Mouse (Mus musculus) liver, embryonic 14.5 days (tissue): ENCODE measurements around the gene Clrn2. TPM values are rescaled to one million over a fixed set of nuclear protein-coding genes. Genes with fewer than 3 reads are reported as not detected.

Experiments
- ATAC-seq: fragments of 200-750 bp; cut with Nextera tagmentation; 2 replicates; pipeline ENCODE4 v1.8.0; 2017; ENCODE audit warnings: moderate number of reproducible peaks, mild to moderate bottlenecking, moderate library complexity; ENCODE audit not compliant: insufficient read depth
- DNase-seq, 3 experiments: peaks; one replicate each; pipeline ENCODE4 v3.0.0-alpha.2; 2012 to 2013; ENCODE audit warnings: low read depth in 3 of 3, low spot score in 3 of 3
- H3K27ac ChIP-seq: fragments of 300-500 bp; sonication (generic); 2 replicates; pipeline ENCODE4 v1.5.1; 2014; ENCODE audit warnings: moderate library complexity, mild to moderate bottlenecking, control low read depth, inconsistent platforms
- H3K27me3 ChIP-seq: fragments of 300-500 bp; sonication (generic); 2 replicates; pipeline ENCODE4 v1.6.1; 2014; ENCODE audit warnings: mild to moderate bottlenecking, low read length, moderate library complexity; ENCODE audit not compliant: control insufficient read depth, insufficient read depth
- H3K36me3 ChIP-seq: fragments of 300-500 bp; sonication (generic); replicated peaks from 2 replicates; pipeline ENCODE4 v1.6.1; 2014; ENCODE audit warnings: low read depth; ENCODE audit not compliant: control insufficient read depth, insufficient read depth
- H3K4me1 ChIP-seq, 2 experiments: fragments of 200-500 bp in 1 of 2; fragments of 300-500 bp in 1 of 2; sonication (generic) in 1 of 2; replicated peaks; 2 replicates each; pipeline ENCODE4 v1.6.1; 2012 to 2014; ENCODE audit warnings: antibody characterized with exemption in 1 of 2, inconsistent platforms in 1 of 2, low read length in 1 of 2; ENCODE audit not compliant: control insufficient read depth in 2 of 2, insufficient read depth in 2 of 2
- H3K4me2 ChIP-seq: fragments of 300-500 bp; sonication (generic); 2 replicates; pipeline ENCODE4 v1.6.1; 2014; ENCODE audit warnings: low read depth, mild to moderate bottlenecking, control low read depth, moderate library complexity
- H3K4me3 ChIP-seq, 2 experiments: fragments of 200-500 bp in 1 of 2; fragments of 300-500 bp in 1 of 2; sonication (generic) in 1 of 2; 2 replicates each; pipeline ENCODE4 v1.5.1; 2012 to 2014; ENCODE audit warnings: low read depth in 2 of 2, low read length in 2 of 2, mild to moderate bottlenecking in 2 of 2, control low read depth in 1 of 2, inconsistent platforms in 1 of 2, moderate library complexity in 1 of 2; ENCODE audit not compliant: insufficient read depth in 1 of 2
- H3K9ac ChIP-seq: fragments of 300-500 bp; sonication (generic); replicated peaks from 2 replicates; pipeline ENCODE4 v1.6.1; 2014; ENCODE audit warnings: mild to moderate bottlenecking, control low read depth, moderate library complexity
- H3K9me3 ChIP-seq: fragments of 300-500 bp; sonication (generic); 2 replicates; pipeline ENCODE4 v1.6.1; 2016; ENCODE audit warnings: low read length, mixed read lengths; ENCODE audit not compliant: control insufficient read depth
- CTCF ChIP-seq: IDR thresholded peaks from 2 replicates; pipeline ENCODE4 v1.5.1; 2016; ENCODE audit warnings: antibody characterized with exemption, low read depth, control low read depth
- EP300 ChIP-seq: IDR thresholded peaks from 2 replicates; pipeline ENCODE4 v1.6.1; 2016; ENCODE audit warnings: antibody characterized with exemption, low read depth
- WGBS: fragments of 180-500 bp; shearing (Covaris S2); extraction: QIAGEN DNeasy Blood & Tissue Kit; methylation state at CpG from one replicate; pipeline ENCODE4 v1.1.7; 2014; ENCODE audit not compliant: insufficient replicate concordance; 5-methylcytosine and 5-hydroxymethylcytosine counted together
- polyA plus RNA-seq, 2 experiments: library from polyadenylated mRNA; depleted of rRNA in 1 of 2; stranded (reverse) in 1 of 2; unstranded in 1 of 2; fragments of >200 nt; fragmentation: Nextera tagmentation in 1 of 2; extraction: Ambion mirVana in 1 of 2; gene quantifications; 2 replicates each; pipeline versions ENCODE4 v1.2.1 to v1.2.3; 2012 to 2014

Gene Clrn2
- polyA plus RNA-seq, 2 experiments, result not detected

DNA sequence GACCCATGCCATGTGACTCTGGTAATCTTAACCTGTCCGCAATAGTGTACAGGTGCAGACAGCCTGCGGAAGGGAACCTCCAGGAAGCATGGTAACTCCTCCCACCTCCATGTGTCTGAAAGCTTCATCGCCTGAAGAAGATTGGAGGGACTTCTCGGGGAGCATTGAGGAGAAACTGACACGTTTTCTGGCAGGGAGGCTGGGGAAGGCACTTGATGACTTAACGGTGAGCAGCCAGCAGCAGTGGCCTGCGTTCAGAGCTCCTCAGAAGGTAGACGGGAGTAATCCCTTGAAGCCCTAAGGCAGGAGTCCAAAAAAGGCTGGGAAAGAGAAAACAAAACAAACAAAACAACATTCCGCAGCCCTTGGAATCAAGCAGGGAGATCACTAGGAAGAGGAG lies 905 bp downstream of the Clrn2 start:
- no peak overlapping the region for H3K4me3 ChIP-seq
- 33% methylated on average over 9 of the region's 9 CpGs for WGBS
- H3K9ac ChIP-seq, result no peak overlapping the region
- no peaks in the 10 kb centered on the region for H3K36me3 ChIP-seq
- no peak overlapping the region for H3K4me2 ChIP-seq
- no peak for DNase-seq
- H3K9me3 ChIP-seq, result no peaks in the 10 kb centered on the region
- no peak overlapping the region for H3K27ac ChIP-seq
- TF ChIP-seq CTCF, result no peak
- H3K4me1 ChIP-seq, result peaks cover 3 to 5% of the 10 kb centered on the region in 2 experiments
- ATAC-seq, result no peak
- no peaks in the 10 kb centered on the region for H3K27me3 ChIP-seq

DNA sequence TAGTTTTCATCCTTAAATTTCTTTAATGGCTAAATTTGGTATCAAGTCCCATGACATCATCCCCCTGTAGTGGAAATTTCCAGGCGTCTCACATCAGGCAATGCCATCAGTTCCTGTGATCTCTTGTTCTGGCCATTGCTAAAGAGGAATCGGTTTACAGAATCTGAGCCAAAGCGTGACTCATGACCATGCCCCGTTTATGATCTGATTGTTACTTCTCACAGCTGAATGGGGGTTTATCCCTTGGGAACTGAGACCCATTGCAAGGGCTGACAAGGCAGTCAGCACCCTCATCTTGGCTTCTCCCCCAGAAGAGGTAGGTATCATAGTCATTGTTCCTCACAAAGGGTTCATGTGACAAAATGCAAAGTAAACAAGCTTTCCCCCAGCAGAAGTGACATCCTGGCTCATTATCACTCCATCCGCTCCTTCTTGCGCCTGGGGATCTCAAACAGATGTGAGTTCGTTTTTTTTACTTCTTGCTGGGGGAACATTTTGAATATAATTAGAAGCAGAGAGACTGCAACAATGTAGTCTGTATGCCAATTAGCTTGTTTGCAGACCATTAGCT lies 19.4 kb downstream of the Clrn2 start:
- Histone ChIP-seq H3K9ac (no peak overlapping the region), H3K4me1 (no peaks in the 10 kb centered on the region), H3K9me3 (no peaks in the 10 kb centered on the region), H3K27me3 (no peaks in the 10 kb centered on the region), H3K4me3 (no peak overlapping the region), H3K36me3 (no peaks in the 10 kb centered on the region), H3K4me2 (no peak overlapping the region), H3K27ac (no peak overlapping the region)
- ATAC-seq, result no peak
- DNase-seq, result no peak
- TF ChIP-seq CTCF (no peak), EP300 (no peak)
- WGBS, result 29% methylated on average over 7 of the region's 7 CpGs

DNA sequence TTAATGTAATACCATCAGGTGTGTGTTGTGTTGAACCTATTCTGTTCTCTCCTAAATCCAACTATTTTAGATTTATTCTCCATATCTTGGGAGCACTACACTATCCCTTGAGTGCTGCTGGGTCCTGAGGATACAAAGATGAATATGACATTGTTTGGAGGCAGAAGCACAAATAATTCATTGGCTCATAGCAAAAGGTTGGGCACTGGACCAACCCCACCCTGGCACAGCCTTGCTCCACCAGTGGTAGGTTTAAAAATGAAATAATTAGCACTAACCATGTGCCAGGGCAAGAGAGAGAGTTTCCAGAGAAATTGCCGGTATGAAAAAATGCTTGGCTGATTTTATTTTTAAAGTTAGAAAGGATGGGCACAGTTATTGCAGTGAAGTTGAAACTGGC lies 20.0 kb downstream of the Clrn2 start:
- Histone ChIP-seq H3K9ac (no peak overlapping the region), H3K4me3 (no peak overlapping the region), H3K4me2 (no peak overlapping the region), H3K27me3 (no peaks in the 10 kb centered on the region), H3K9me3 (no peaks in the 10 kb centered on the region), H3K36me3 (no peaks in the 10 kb centered on the region), H3K4me1 (no peaks in the 10 kb centered on the region), H3K27ac (no peak overlapping the region)
- DNase-seq, result no peak
- ATAC-seq, result no peak
- TF ChIP-seq EP300, result no peak
- no peak for TF ChIP-seq CTCF
- WGBS, result 75% methylated on average over 1 of the region's 1 CpGs

DNA sequence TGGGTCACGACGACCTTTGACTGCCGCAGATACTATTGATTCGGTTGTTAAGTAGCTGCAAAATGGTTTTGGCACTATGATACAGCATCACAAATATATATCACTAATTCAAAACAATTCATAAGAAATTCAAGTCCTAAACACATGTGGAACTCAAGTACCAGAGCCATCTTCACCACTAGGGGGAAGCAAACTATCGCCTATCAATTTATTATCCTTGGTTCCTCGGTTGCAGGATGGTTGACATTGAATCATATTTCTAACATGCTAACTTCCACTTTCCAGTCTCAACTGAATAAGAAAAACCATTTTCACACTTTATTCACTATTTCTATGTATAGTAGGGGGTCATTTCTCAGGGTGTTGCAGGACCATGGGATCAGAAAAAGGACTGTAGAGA lies 20.7 kb downstream of the Clrn2 start:
- Histone ChIP-seq H3K27ac (no peak overlapping the region), H3K27me3 (no peaks in the 10 kb centered on the region), H3K9ac (no peak overlapping the region), H3K4me3 (no peak overlapping the region), H3K36me3 (no peaks in the 10 kb centered on the region), H3K9me3 (no peaks in the 10 kb centered on the region), H3K4me2 (no peak overlapping the region), H3K4me1 (no peaks in the 10 kb centered on the region)
- 21% methylated on average over 6 of the region's 6 CpGs for WGBS
- TF ChIP-seq CTCF (peak; percentile 65), EP300 (no peak)
- no peak for ATAC-seq
- DNase-seq, result peak in 2 of 3 experiments; percentile 22 to 43

DNA sequence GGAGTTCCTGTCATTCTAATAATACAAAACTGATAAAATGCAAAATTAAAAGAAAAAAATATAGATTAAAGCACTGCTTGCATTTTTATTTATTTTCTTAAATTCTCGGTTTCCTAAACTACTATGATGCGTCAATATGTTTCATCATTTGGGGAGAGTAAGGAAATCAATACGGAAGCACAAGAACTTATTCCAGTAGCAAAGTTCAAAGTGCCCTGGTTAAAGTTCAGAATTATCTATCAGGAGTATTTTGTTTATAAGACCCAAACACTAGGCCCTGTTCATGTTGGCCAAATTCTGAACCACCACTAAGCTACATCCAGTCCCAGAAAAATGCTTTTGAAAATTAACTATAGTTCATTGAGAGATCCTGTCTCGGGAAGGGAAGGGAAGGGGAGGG lies 21.2 kb downstream of the Clrn2 start:
- Histone ChIP-seq H3K4me2 (no peak overlapping the region), H3K4me1 (no peaks in the 10 kb centered on the region), H3K4me3 (no peak overlapping the region), H3K9ac (no peak overlapping the region), H3K36me3 (no peaks in the 10 kb centered on the region), H3K27me3 (no peaks in the 10 kb centered on the region), H3K27ac (no peak overlapping the region), H3K9me3 (no peaks in the 10 kb centered on the region)
- TF ChIP-seq CTCF (no peak), EP300 (no peak)
- WGBS, result 49% methylated on average over 3 of the region's 4 CpGs
- ATAC-seq (no peak), DNase-seq (no peak)
